Mouse (Mus musculus) neural tube, embryonic 15.5 days (tissue): ENCODE data around the gene Arid3b. TPM values are rescaled to one million over a fixed set of nuclear protein-coding genes. Genes with fewer than 3 reads are reported as not detected.

Experiments
- ATAC-seq: fragments of 200-750 bp; cut with Nextera tagmentation; 2 replicates; pipeline ENCODE4 v1.8.0; 2017; ENCODE audit warnings: mild to moderate bottlenecking, moderate TSS enrichment, moderate library complexity; ENCODE audit not compliant: low FRiP score
- H3K27ac ChIP-seq: fragments of 300-500 bp; sonication (generic); replicated peaks from 2 replicates; pipeline ENCODE4 v1.5.1; 2015; ENCODE audit warnings: mild to moderate bottlenecking, inconsistent platforms
- H3K27me3 ChIP-seq: fragments of 300-500 bp; sonication (generic); replicated peaks from 2 replicates; pipeline ENCODE4 v1.6.1; 2015; ENCODE audit warnings: inconsistent platforms
- H3K36me3 ChIP-seq: fragments of 300-500 bp; sonication (generic); 2 replicates; pipeline ENCODE4 v1.6.1; 2015; ENCODE audit warnings: inconsistent platforms
- H3K4me1 ChIP-seq: fragments of 300-500 bp; sonication (generic); 2 replicates; pipeline ENCODE4 v1.6.1; 2015; ENCODE audit warnings: inconsistent platforms
- H3K4me2 ChIP-seq: fragments of 300-500 bp; sonication (generic); 2 replicates; pipeline ENCODE4 v1.6.1; 2015; ENCODE audit warnings: inconsistent platforms, mild to moderate bottlenecking, moderate library complexity
- H3K4me3 ChIP-seq: fragments of 300-500 bp; sonication (generic); replicated peaks from 2 replicates; pipeline ENCODE4 v1.5.1; 2015; ENCODE audit warnings: mild to moderate bottlenecking, inconsistent platforms
- H3K9ac ChIP-seq: fragments of 300-500 bp; sonication (generic); replicated peaks from 2 replicates; pipeline ENCODE4 v1.6.1; 2015; ENCODE audit warnings: mild to moderate bottlenecking, inconsistent platforms
- H3K9me3 ChIP-seq: fragments of 300-500 bp; sonication (generic); replicated peaks from 2 replicates; pipeline ENCODE4 v1.6.1; 2016; ENCODE audit warnings: inconsistent platforms
- WGBS: fragments of 180-500 bp; shearing (Covaris S2); methylation state at CpG from one replicate; pipeline ENCODE4 v1.1.7; 2015; ENCODE audit warnings: mixed read lengths; 5-methylcytosine and 5-hydroxymethylcytosine counted together
- polyA plus RNA-seq: library from polyadenylated mRNA; unstranded; fragments of >200 nt; fragmentation: Nextera tagmentation; extraction: Ambion mirVana; gene quantifications from 2 replicates; pipeline ENCODE4 v1.2.1, GENCODE M21; 2015

Arid3b gene
- polyA plus RNA-seq, 1 experiment from 2014 or later, result 6.7 TPM

DNA sequence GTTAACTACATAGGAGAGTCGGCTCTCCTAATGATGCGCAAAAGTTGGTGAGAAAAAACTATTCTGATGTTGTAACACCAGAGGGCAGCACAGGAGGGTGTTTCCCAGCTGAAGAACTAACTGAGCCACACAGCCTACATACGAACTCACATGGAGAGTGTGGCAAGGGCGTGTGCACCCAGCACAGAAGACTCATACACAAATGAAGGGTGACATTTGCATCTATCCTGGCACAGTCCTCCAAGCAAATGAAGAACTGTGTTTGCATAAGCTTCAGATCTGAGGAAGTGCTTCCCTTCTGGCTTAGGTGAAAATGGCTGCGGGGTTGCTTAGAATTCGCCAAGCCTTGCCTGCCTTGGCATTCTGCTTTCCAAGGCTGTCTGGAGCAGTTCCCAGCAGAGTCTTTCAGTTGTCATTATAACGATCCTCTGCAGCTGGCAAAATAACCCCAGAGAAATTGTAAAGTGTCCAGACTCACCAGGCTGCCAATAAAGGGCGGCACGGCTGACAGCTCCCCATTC, 25.4 kb upstream of the Arid3b start:
- peak; percentile 61 for ATAC-seq
- Histone ChIP-seq H3K27me3 (no peaks in the 10 kb centered on the region), H3K9me3 (no peaks in the 10 kb centered on the region), H3K27ac (peak overlapping the region; percentile 51), H3K4me1 (peaks cover 10% of the 10 kb centered on the region), H3K4me3 (no peak overlapping the region), H3K9ac (no peak overlapping the region), H3K4me2 (peak overlapping the region; percentile 44), H3K36me3 (no peaks in the 10 kb centered on the region)
- WGBS, result 18% methylated on average over 9 of the region's 9 CpGs

DNA sequence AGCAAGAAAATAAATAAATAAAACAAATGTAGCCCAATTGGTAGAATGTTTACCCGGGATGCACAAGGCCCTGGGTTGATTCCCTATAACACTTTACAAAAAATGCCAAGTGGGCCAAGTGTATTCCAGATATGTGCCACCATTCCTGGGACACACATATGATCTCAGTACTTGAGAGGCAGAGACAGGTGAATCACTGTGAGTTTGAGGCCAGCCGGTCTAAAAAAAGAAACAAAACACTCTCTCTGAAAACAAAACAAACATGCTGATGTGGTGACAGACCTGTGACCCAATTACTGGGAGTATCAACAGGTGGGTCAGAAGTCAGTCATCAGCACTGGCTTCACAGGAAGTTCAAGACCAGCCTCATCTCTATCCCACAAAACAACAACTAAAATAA, 19.9 kb upstream of the Arid3b start:
- Histone ChIP-seq H3K4me2 (no peak overlapping the region), H3K27me3 (no peaks in the 10 kb centered on the region), H3K27ac (no peak overlapping the region), H3K9ac (no peak overlapping the region), H3K4me1 (no peaks in the 10 kb centered on the region), H3K4me3 (no peak overlapping the region), H3K36me3 (no peaks in the 10 kb centered on the region), H3K9me3 (no peaks in the 10 kb centered on the region)
- 93% methylated on average over 2 of the region's 2 CpGs for WGBS
- ATAC-seq, result no peak

DNA sequence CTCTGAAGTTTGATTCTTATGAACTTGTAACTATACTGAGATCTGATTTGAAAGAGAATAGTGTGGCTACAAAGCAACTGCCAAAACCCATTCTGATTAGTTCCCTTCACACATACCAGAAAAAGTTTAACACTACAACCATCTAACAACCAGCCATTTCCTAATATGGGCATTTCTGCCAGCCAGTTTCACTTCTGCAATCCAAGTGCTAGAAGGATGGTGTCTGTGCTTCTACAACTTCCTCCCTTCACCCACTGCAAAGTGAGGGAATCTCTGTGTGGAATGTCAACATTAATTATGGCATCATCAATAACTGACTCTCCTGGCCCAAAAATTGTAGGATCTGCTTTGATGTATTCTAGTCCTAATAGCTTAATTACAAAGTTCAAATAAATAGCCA, 17.7 kb upstream of the Arid3b start:
- Histone ChIP-seq H3K9ac (no peak overlapping the region), H3K27me3 (no peaks in the 10 kb centered on the region), H3K4me2 (no peak overlapping the region), H3K9me3 (no peaks in the 10 kb centered on the region), H3K27ac (no peak overlapping the region), H3K36me3 (no peaks in the 10 kb centered on the region), H3K4me1 (no peaks in the 10 kb centered on the region), H3K4me3 (no peak overlapping the region)
- no peak for ATAC-seq

DNA sequence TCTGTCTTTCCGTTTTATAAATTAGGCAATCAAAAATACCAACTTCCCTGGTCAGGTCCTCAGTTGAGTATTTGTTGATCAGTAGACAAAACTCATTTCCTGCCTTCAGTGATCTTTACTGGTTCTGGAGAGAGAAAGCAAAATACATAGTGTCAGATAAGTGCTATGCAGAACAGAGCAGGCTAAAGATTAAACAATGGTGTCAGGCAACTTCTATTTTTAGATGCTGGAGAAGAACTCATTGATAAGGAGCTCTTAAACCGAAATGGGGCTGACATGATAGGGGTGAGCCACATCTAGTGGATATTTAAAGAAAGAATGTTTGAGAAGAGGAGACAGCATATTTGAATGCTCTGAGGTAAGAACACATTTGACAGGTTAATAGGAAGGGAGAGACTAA, 2.4 kb upstream of the Arid3b start:
- Histone ChIP-seq H3K36me3 (no peaks in the 10 kb centered on the region), H3K9me3 (no peaks in the 10 kb centered on the region), H3K27me3 (no peaks in the 10 kb centered on the region), H3K4me3 (no peak overlapping the region), H3K27ac (no peak overlapping the region), H3K4me2 (no peak overlapping the region), H3K4me1 (peaks cover 24% of the 10 kb centered on the region), H3K9ac (no peak overlapping the region)
- 85% methylated on average over 2 of the region's 2 CpGs for WGBS
- ATAC-seq, result no peak

DNA sequence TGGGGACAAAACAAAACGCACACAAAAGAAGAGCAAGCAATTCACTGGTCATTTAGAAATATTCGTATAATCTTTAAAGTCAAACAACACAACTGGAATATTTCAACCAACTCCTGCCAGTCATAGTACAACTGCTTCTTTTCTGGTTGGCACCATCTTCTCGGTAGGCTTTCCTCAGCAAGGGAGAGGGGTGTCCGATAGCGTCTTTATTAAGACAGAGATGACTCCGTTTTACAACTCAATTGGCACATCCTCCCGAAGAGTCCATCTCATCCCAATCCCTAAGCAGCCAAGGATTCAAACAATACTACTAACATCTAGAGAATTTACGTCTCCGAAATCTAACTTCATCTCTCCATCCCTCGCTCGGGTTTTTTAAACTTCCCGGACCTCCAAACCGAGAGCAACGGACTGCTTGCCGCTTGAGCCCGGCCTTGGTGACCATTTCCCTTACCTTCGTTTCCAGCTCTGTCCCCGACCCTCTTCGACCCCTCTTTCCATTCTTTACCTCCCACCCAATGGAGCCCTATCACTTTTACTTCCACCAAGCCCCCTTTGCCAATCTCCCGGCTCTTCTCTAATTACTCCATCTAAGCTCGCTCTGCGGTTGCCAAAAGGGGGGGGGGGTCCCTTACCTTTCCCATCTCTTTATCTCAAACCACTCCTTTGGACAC, 615 bp downstream of the Arid3b start:
- Histone ChIP-seq H3K27ac (peak overlapping the region; percentile 82), H3K36me3 (no peaks in the 10 kb centered on the region), H3K27me3 (no peaks in the 10 kb centered on the region), H3K4me3 (peak overlapping the region; percentile 92), H3K9ac (peak overlapping the region; percentile 84), H3K9me3 (no peaks in the 10 kb centered on the region), H3K4me2 (peak overlapping the region; percentile 77), H3K4me1 (peaks cover 48% of the 10 kb centered on the region)
- ATAC-seq, result no peak; the same call in 1 of the 2 replicates
- 1% methylated on average over 22 of the region's 22 CpGs for WGBS

DNA sequence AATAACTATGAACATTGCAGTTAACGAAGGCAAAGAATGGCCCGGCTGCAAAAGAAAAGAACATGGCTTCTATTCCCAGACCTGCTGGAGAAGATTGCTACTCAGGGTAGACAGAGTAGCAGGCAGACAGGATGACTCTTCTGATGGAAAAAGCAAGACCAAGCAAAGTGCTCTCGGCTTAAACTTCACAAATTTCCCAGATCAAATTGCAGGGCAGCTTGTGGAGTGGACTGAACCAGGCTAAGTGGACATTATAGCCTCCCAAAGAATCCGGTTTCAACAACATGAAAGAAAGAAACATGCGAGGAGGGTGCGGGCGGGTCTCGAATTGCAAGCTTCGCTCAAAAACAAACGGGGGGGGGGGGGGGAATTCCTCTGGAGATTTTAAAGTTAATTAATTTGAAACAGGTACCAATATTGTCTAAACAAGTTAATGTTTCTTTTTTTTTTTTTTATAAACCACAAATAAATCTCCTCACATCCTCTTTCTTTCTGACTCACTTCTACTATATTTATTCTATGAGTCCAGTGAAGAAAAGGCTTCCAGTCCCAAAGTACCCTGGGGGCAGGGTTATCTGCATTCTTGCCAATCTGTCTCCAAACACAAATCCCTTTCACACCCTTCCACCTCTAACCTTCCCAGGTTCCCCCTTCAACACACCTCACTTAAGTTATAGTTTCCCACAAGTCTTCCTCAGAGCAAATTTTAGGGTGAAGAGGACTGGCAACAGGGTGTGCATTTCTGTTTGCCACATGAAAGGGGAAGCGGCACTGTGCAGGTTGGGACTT, 1.8 kb downstream of the Arid3b start:
- no peak overlapping the region for H3K27ac ChIP-seq
- no peak for ATAC-seq
- peak overlapping the region; percentile 77 for H3K4me2 ChIP-seq
- H3K27me3 ChIP-seq, result no peaks in the 10 kb centered on the region
- H3K9me3 ChIP-seq, result no peaks in the 10 kb centered on the region
- 0 out of 2 replicates have a peak overlapping the region, but pooled peaks have one; percentile 26 for H3K9ac ChIP-seq
- no peaks in the 10 kb centered on the region for H3K36me3 ChIP-seq
- H3K4me1 ChIP-seq, result peaks cover 59% of the 10 kb centered on the region
- H3K4me3 ChIP-seq, result no peak overlapping the region; the same call in 1 of the 2 replicates
- 17% methylated on average over 11 of the region's 11 CpGs for WGBS

DNA sequence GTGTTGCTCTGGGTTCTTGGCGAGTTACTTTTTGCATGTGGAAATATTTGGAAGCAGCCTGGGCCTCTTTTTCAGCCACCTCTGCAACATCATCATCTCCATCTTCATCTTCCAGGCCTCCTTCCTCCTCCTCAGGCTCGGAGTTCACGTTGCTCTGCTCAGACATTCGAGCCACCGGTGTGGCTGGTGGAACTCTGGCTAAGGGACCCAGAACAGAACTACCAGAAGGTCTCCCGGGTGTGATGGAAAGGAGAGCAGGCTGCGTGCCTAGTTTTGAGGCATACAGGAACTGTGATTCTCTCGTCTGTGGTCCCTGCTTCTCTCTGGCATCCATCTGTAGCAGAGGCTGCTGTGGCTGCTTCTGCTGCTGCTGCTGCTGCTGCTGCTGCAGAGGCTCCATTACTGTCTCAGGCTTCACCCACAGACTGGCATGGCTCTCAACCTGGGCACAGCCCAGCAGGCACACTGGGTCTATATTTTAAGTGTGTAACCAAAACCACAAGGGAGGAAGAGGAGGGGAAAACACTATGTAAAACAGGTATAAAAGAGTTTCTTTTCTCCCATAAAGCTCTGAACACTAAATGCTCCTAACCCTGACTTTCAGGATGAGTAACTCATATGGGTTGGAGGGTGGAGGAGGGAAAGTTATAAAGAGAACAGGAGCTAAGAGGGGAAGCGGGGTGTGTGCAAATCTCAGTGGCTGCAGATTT, 2.7 kb downstream of the Arid3b start:
- Histone ChIP-seq H3K9ac (0 out of 2 replicates have a peak overlapping the region, but pooled peaks have one; percentile 4), H3K4me2 (peak overlapping the region; percentile 77; the same call in 1 of the 2 replicates), H3K4me1 (peaks cover 66% of the 10 kb centered on the region), H3K4me3 (no peak overlapping the region), H3K27ac (no peak overlapping the region), H3K27me3 (no peaks in the 10 kb centered on the region), H3K9me3 (no peaks in the 10 kb centered on the region), H3K36me3 (no peaks in the 10 kb centered on the region)
- ATAC-seq, result no peak
- 44% methylated on average over 9 of the region's 9 CpGs for WGBS

DNA sequence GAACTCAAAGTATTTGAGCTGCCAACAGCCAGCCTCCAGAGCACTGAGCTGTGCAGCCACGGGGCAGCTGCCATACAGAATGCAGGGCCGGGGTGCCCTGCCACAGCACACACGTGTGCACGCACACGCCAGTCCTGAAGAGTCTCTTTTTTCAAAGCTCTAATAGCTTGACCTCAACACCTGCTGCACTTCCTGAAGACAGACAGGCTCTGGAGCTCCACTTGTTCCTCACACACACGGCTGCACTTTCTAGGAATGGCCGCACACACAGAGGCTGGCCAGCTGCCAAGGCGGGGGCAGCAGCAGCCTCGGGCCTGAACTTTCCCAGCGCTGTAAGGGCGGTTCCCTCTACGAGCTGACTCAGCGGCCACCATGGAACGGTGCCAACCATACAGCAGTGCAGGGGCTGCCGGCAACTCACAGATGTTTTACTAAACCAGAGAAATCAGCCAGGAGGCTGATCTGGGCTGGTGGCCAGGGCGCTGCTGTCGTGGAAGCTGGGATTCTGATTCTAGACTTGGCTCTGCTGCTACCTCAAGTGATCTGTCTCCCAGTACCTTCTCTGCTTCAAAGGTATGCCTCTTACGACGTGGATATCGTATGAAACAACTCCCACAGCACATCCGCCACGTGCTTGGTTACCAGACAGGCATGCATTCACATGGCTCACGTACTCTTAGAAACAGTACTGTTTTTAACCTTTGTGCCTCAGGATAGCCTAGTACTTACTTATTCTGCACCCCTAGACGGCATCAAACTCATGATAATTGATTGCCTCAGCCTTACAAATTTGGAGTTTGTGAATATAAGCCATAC, 5.1 kb downstream of the Arid3b start:
- Histone ChIP-seq H3K36me3 (no peaks in the 10 kb centered on the region), H3K4me2 (peak overlapping the region; percentile 43), H3K27me3 (no peaks in the 10 kb centered on the region), H3K27ac (peak overlapping the region; percentile 56), H3K9me3 (no peaks in the 10 kb centered on the region), H3K4me3 (peak overlapping the region; percentile 19), H3K9ac (no peak overlapping the region), H3K4me1 (peaks cover 63% of the 10 kb centered on the region)
- ATAC-seq, result peak; percentile 79
- 5% methylated on average over 24 of the region's 24 CpGs for WGBS

DNA sequence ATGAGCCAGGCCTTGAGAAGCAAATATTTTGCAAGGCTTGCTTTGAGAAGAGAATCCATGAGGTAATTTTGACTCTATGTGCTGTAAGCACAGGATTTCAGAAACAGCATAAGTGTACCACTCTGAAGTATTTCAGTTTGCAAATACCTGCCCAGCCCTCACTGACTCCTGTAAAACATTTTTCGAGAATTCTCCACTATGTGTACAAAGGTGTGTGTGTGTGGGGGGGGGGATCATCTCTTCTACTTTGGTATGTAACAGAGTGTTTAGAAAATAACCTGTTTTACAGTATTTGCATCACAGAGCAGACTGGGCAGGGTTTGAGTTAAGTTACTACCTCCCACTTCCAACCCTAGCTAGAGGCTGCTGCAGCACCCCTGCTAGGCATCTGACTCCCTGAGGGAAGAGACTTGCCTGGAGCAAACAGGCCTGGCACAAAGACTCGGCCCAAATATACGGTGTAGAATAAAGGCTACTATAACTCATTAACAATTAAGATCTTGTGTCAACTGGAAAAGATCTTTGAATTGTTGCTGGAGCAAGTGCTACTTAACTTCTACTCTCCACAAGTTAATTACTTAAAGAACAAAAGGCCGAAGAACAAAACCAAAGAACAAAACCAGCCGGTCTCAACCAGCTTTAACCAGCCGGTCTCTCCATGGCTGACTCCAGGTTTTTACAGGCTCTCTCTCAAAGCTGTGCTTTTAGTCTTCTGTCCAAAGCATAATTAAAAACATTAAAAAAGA, 6.6 kb downstream of the Arid3b start:
- peak overlapping the region; percentile 5; the same call in 1 of the 2 replicates for H3K4me2 ChIP-seq
- no peaks in the 10 kb centered on the region for H3K9me3 ChIP-seq
- H3K36me3 ChIP-seq, result no peaks in the 10 kb centered on the region
- H3K4me1 ChIP-seq, result peaks cover 51% of the 10 kb centered on the region
- no peaks in the 10 kb centered on the region for H3K27me3 ChIP-seq
- H3K9ac ChIP-seq, result no peak overlapping the region; the same call in 1 of the 2 replicates
- no peak overlapping the region for H3K27ac ChIP-seq
- WGBS, result 21% methylated on average over 6 of the region's 6 CpGs
- no peak for ATAC-seq
- no peak overlapping the region for H3K4me3 ChIP-seq

DNA sequence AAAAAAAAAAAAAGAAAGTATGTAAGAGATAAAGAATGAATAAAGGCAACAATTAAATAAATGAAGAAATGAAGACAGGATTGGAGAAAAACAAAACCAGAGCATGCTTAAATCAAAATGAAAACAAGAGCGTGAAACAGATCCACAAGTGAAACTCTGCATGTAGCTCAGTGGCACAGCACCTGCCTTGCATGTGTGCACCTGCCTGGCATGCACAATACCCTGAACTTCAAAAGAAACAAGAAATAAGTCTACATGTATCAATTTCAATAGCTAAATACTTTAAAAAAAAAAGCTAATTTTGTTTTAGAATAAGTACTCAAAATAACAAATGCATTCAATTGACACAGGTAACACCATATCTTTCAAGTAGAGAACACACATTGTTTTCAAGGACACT, 13.2 kb downstream of the Arid3b start:
- no peak for ATAC-seq
- Histone ChIP-seq H3K27ac (no peak overlapping the region), H3K36me3 (no peaks in the 10 kb centered on the region), H3K4me3 (no peak overlapping the region), H3K9ac (no peak overlapping the region), H3K9me3 (no peaks in the 10 kb centered on the region), H3K4me1 (peaks cover 25% of the 10 kb centered on the region), H3K4me2 (no peak overlapping the region), H3K27me3 (no peaks in the 10 kb centered on the region)
- WGBS, result 87% methylated on average over 1 of the region's 1 CpGs
